10 mouse cellular contexts compared by ENCODE assay signal in genomic region chr16:77093526-77093925, GRCm38 (mm10).
DNase-seq lines count a peak whose midpoint lies in the region.
"Had no signal": no experiment of that assay in that cellular context is flagged by ENCODE, and none has a peak within 500 bp of the region (broad histone marks: within the 10 kb centered on the region; RNA-seq: fewer than 3 reads in every experiment).

No protein-coding gene starts in this region.

- DNase-seq in adrenal gland, postnatal 10 days: peak; percentile 15
- no peak for DNase-seq in adrenal gland, adult 18-20 months (ENCODE audit: low spot score in 2 of 2)
- peak; percentile 13 for DNase-seq in left cerebral cortex, postnatal 4 days
- DNase-seq in left cerebral cortex, postnatal 14 days (ENCODE audit: low spot score in 2 of 2): no peak
- peak; percentile 10 for DNase-seq in heart, adult 8-10 months (ENCODE audit: low spot score)
- peak; percentile 7 for DNase-seq in lung, postnatal 25 days (ENCODE audit: low spot score)
- no peak for DNase-seq in thymus, postnatal 25 days
- DNase-seq in frontal cortex, postnatal 14 days (ENCODE audit: low spot score in 2 of 2): no peak
- DNase-seq: kidney, adult 8-10 months; right cerebral cortex, postnatal 25 days had no signal

- intact Hi-C loops in left cerebral cortex, postnatal 4 days (cut with DNase I): no loop called here
- intact Hi-C loops in left cerebral cortex, postnatal 14 days (cut with DNase I): no loop called here

Comparison
In these comparisons a context has a peak if more than half of its experiments do, and no peak if none do; other contexts are left out.
1. DNase-seq: peak in adrenal gland, postnatal 10 days (single experiment), left cerebral cortex, postnatal 4 days (single experiment), heart, adult 8-10 months (single experiment) and lung, postnatal 25 days (single experiment); none in adrenal gland, adult 18-20 months (0 of 2), left cerebral cortex, postnatal 14 days (0 of 2), thymus, postnatal 25 days (single experiment) and frontal cortex, postnatal 14 days (0 of 2).